Mouse (Mus musculus) hematopoietic multipotent progenitor cell, adult 10-12 weeks (in vitro differentiated cells): ENCODE measurements around the gene Lipo4. TPM values are rescaled to one million over a fixed set of nuclear protein-coding genes. Genes with fewer than 3 reads are reported as not detected.

ENCODE experiments used
- polyA plus RNA-seq: library from polyadenylated mRNA; stranded (reverse); fragments of >175 nt; gene quantifications from 2 replicates; pipeline ENCODE4 v1.2.3, GENCODE M21; 2012; ENCODE audit warnings: low replicate concordance

The Lipo4 gene
- not detected in 2 replicates for polyA plus RNA-seq

GRCm38 (mm10) chr19:33517680-33518079, at the start of gene Lipo4:
Lipo4 (minus strand) TSS chr19:33517780.

Other genes with a start within 250 kb of the Lipo4 start
- gene Rnls, start 125.5 kb downstream of the Lipo4 start, polyA plus RNA-seq = 0.89 and 1.3 TPM in 2 replicates
- not detected in 2 replicates for gene Gm8978, start 107.5 kb upstream of the Lipo4 start, polyA plus RNA-seq
- gene Lipo2, start 233.6 kb upstream of the Lipo4 start, polyA plus RNA-seq = not detected in 2 replicates
- gene Lipo3, start 244.2 kb upstream of the Lipo4 start, polyA plus RNA-seq = 2.2 and 3.2 TPM in 2 replicates